Mouse (Mus musculus): ENCODE measurements around the gene Sp7.

DNA sequence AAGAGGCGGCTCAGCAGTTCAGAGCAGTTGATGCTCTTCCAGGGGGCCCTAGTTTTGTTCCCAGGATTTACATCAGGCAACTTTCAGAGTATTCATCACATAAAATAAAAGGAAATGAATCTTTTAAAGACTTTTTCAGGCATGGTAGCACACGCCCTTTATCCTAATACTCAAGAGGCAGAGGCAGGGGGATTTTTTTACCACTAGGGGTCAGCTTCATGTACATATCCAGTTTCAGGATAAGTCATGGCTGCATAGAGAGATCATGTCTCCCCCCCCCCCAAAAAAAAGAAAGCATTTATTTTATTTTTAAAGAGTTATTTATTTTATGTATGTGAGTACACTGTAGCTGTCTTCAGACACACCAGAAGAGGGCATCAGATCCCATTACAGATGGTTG, 13.0 kb downstream of the Sp7 start:
- TF ChIP-seq CTCF (IDR thresholded peaks at IDR 0.05; ENCODE audit: borderline replicate concordance, insufficient read depth, low read depth, low read length) (no peak), POLR2A (IDR thresholded peaks at IDR 0.05; ENCODE audit: borderline replicate concordance, insufficient read depth, low read length) (no peak)

Measured in cerebellum, adult 2 months (tissue).